Mouse (Mus musculus) lung, embryonic 15.5 days (tissue): ENCODE measurements around the gene Gatb. TPM values are rescaled to one million over a fixed set of nuclear protein-coding genes. Genes with fewer than 3 reads are reported as not detected.

ENCODE experiments used
- ATAC-seq: fragments of 200-750 bp; cut with Nextera tagmentation; 2 replicates; pipeline ENCODE4 v1.8.0; 2017; ENCODE audit warnings: moderate number of reproducible peaks, borderline replicate concordance; ENCODE audit not compliant: low FRiP score, low TSS enrichment; ENCODE audit errors: extremely low read depth
- H3K27ac ChIP-seq: fragments of 300-500 bp; sonication (generic); 2 replicates; pipeline ENCODE4 v1.5.1; 2015; ENCODE audit warnings: moderate library complexity, mild to moderate bottlenecking, inconsistent platforms
- H3K27me3 ChIP-seq: fragments of 300-500 bp; sonication (generic); 2 replicates; pipeline ENCODE4 v1.6.1; 2015; ENCODE audit warnings: inconsistent platforms
- H3K36me3 ChIP-seq: fragments of 300-500 bp; sonication (generic); 2 replicates; pipeline ENCODE4 v1.6.1; 2015; ENCODE audit warnings: inconsistent platforms
- H3K4me1 ChIP-seq: fragments of 300-500 bp; sonication (generic); 2 replicates; pipeline ENCODE4 v1.6.1; 2015; ENCODE audit warnings: inconsistent platforms
- H3K4me2 ChIP-seq: fragments of 300-500 bp; sonication (generic); 2 replicates; pipeline ENCODE4 v1.6.1; 2015; ENCODE audit warnings: inconsistent platforms, mild to moderate bottlenecking, moderate library complexity
- H3K4me3 ChIP-seq: fragments of 300-500 bp; sonication (generic); 2 replicates; pipeline ENCODE4 v1.5.1; 2015; ENCODE audit warnings: mild to moderate bottlenecking, inconsistent platforms
- H3K9ac ChIP-seq: fragments of 300-500 bp; sonication (generic); 2 replicates; pipeline ENCODE4 v1.6.1; 2015; ENCODE audit warnings: inconsistent platforms
- H3K9me3 ChIP-seq: fragments of 300-500 bp; sonication (generic); 2 replicates; pipeline ENCODE4 v1.6.1; 2016; ENCODE audit warnings: inconsistent platforms
- WGBS: fragments of 180-500 bp; shearing (Covaris S2); methylation state at CpG from one replicate; pipeline ENCODE4 v1.1.7; 2015; 5-methylcytosine and 5-hydroxymethylcytosine counted together
- polyA plus RNA-seq: library from polyadenylated mRNA; unstranded; fragments of >200 nt; fragmentation: Nextera tagmentation; extraction: Ambion mirVana; gene quantifications from 2 replicates; pipeline ENCODE4 v1.2.1, GENCODE M21; 2015

Gene Gatb
- 22.8 and 24.2 TPM in 2 replicates for polyA plus RNA-seq

GRCm38 (mm10) chr3:85573864-85574830, at the start of gene Gatb:
Gatb (plus strand) TSS chr3:85574119.
- Histone ChIP-seq H3K9me3 (no peaks in the 10 kb centered on the region), H3K9ac (peak within 1 kb of the TSS; percentile 76), H3K36me3 (no peaks in the 10 kb centered on the region), H3K4me3 (peak within 1 kb of the TSS; percentile 82), H3K4me2 (peak within 1 kb of the TSS; percentile 88), H3K27ac (peak within 1 kb of the TSS; percentile 29; the same call in 1 of the 2 replicates), H3K27me3 (no peaks in the 10 kb centered on the region), H3K4me1 (peaks cover 3% of the 10 kb centered on the region; the same call in 1 of the 2 replicates)
- ATAC-seq, result peak; percentile 100
- 3% methylated on average over 41 of the region's 41 CpGs for WGBS

GRCm38 (mm10) chr3:85530601-85531161, 43.2 kb upstream of the Gatb start:
- no peak for ATAC-seq
- Histone ChIP-seq H3K27ac (no peak overlapping the region), H3K4me2 (no peak overlapping the region), H3K9ac (no peak overlapping the region), H3K9me3 (no peaks in the 10 kb centered on the region), H3K27me3 (no peaks in the 10 kb centered on the region), H3K4me1 (no peaks in the 10 kb centered on the region), H3K36me3 (no peaks in the 10 kb centered on the region), H3K4me3 (no peak overlapping the region)
- WGBS, result 79% methylated on average over 8 of the region's 8 CpGs

GRCm38 (mm10) chr3:85532376-85532775, 41.5 kb upstream of the Gatb start:
- Histone ChIP-seq H3K4me3 (no peak overlapping the region), H3K9me3 (no peaks in the 10 kb centered on the region), H3K4me2 (no peak overlapping the region), H3K4me1 (no peaks in the 10 kb centered on the region), H3K27ac (no peak overlapping the region), H3K9ac (no peak overlapping the region), H3K27me3 (no peaks in the 10 kb centered on the region), H3K36me3 (no peaks in the 10 kb centered on the region)
- ATAC-seq, result no peak
- WGBS, result 87% methylated on average over 3 of the region's 3 CpGs

- H3K9me3 ChIP-seq, result no peaks in the 10 kb centered on the region
- H3K4me3 ChIP-seq, result no peak overlapping the region
- no peaks in the 10 kb centered on the region for H3K36me3 ChIP-seq
- no peak for ATAC-seq
- H3K4me1 ChIP-seq, result no peaks in the 10 kb centered on the region
- no peak overlapping the region for H3K9ac ChIP-seq
- no peak overlapping the region for H3K27ac ChIP-seq
- no peak overlapping the region for H3K4me2 ChIP-seq
- WGBS, result 71% methylated on average over 3 of the region's 3 CpGs
- H3K27me3 ChIP-seq, result no peaks in the 10 kb centered on the region
Observed at GRCm38 (mm10) chr3:85535042-85535441, 38.9 kb upstream of the Gatb start.

- 47% methylated on average over 11 of the region's 11 CpGs for WGBS
- H3K27ac ChIP-seq, result no peak overlapping the region
- no peak overlapping the region for H3K9ac ChIP-seq
- no peak overlapping the region for H3K4me3 ChIP-seq
- H3K4me1 ChIP-seq, result no peaks in the 10 kb centered on the region
- no peaks in the 10 kb centered on the region for H3K36me3 ChIP-seq
- H3K9me3 ChIP-seq, result no peaks in the 10 kb centered on the region
- no peak overlapping the region for H3K4me2 ChIP-seq
- no peak for ATAC-seq
- no peaks in the 10 kb centered on the region for H3K27me3 ChIP-seq
Observed at GRCm38 (mm10) chr3:85535621-85536520, 38.0 kb upstream of the Gatb start.

- Histone ChIP-seq H3K4me3 (no peak overlapping the region), H3K36me3 (no peaks in the 10 kb centered on the region), H3K4me2 (no peak overlapping the region), H3K27ac (no peak overlapping the region), H3K4me1 (no peaks in the 10 kb centered on the region), H3K9me3 (no peaks in the 10 kb centered on the region), H3K27me3 (no peaks in the 10 kb centered on the region), H3K9ac (no peak overlapping the region)
- ATAC-seq, result no peak
- 62% methylated on average over 3 of the region's 3 CpGs for WGBS
Observed at GRCm38 (mm10) chr3:85542765-85543164, 31.2 kb upstream of the Gatb start.

- 55% methylated on average over 2 of the region's 2 CpGs for WGBS
- H3K4me3 ChIP-seq, result no peak overlapping the region
- no peak overlapping the region for H3K27ac ChIP-seq
- H3K4me2 ChIP-seq, result no peak overlapping the region
- ATAC-seq, result no peak
- H3K27me3 ChIP-seq, result no peaks in the 10 kb centered on the region
- H3K9me3 ChIP-seq, result no peaks in the 10 kb centered on the region
- H3K36me3 ChIP-seq, result no peaks in the 10 kb centered on the region
- H3K9ac ChIP-seq, result no peak overlapping the region
- no peaks in the 10 kb centered on the region for H3K4me1 ChIP-seq
Observed at GRCm38 (mm10) chr3:85543652-85544051, 30.3 kb upstream of the Gatb start.

GRCm38 (mm10) chr3:85550312-85550711, 23.6 kb upstream of the Gatb start:
- ATAC-seq, result no peak
- Histone ChIP-seq H3K4me3 (no peak overlapping the region), H3K9me3 (no peaks in the 10 kb centered on the region), H3K4me2 (no peak overlapping the region), H3K36me3 (no peaks in the 10 kb centered on the region), H3K27me3 (no peaks in the 10 kb centered on the region), H3K4me1 (no peaks in the 10 kb centered on the region), H3K9ac (no peak overlapping the region), H3K27ac (no peak overlapping the region)
- 70% methylated on average over 4 of the region's 4 CpGs for WGBS

- Histone ChIP-seq H3K4me1 (no peaks in the 10 kb centered on the region), H3K36me3 (no peaks in the 10 kb centered on the region), H3K9ac (no peak overlapping the region), H3K27me3 (no peaks in the 10 kb centered on the region), H3K9me3 (no peaks in the 10 kb centered on the region), H3K4me2 (no peak overlapping the region), H3K4me3 (no peak overlapping the region), H3K27ac (no peak overlapping the region)
- ATAC-seq, result no peak
- WGBS, result 67% methylated on average over 2 of the region's 2 CpGs
Observed at GRCm38 (mm10) chr3:85551352-85551751, 22.6 kb upstream of the Gatb start.

GRCm38 (mm10) chr3:85553731-85554277, 20.1 kb upstream of the Gatb start:
- H3K27ac ChIP-seq, result no peak overlapping the region
- no peaks in the 10 kb centered on the region for H3K36me3 ChIP-seq
- 81% methylated on average over 6 of the region's 6 CpGs for WGBS
- ATAC-seq, result no peak
- H3K4me1 ChIP-seq, result no peaks in the 10 kb centered on the region
- H3K9ac ChIP-seq, result no peak overlapping the region
- H3K4me2 ChIP-seq, result no peak overlapping the region
- H3K9me3 ChIP-seq, result no peaks in the 10 kb centered on the region
- no peak overlapping the region for H3K4me3 ChIP-seq
- no peaks in the 10 kb centered on the region for H3K27me3 ChIP-seq

- WGBS, result 47% methylated on average over 2 of the region's 2 CpGs
- H3K27ac ChIP-seq, result no peak overlapping the region
- H3K9ac ChIP-seq, result no peak overlapping the region
- no peak overlapping the region for H3K4me3 ChIP-seq
- H3K36me3 ChIP-seq, result no peaks in the 10 kb centered on the region
- no peaks in the 10 kb centered on the region for H3K9me3 ChIP-seq
- H3K27me3 ChIP-seq, result no peaks in the 10 kb centered on the region
- H3K4me2 ChIP-seq, result no peak overlapping the region
- no peak for ATAC-seq
- H3K4me1 ChIP-seq, result no peaks in the 10 kb centered on the region
Observed at GRCm38 (mm10) chr3:85564603-85565002, 9.3 kb upstream of the Gatb start.
